Mouse (Mus musculus) forebrain, postnatal 0 days (tissue): ENCODE data around the gene Ccz1. TPM values are rescaled to one million over a fixed set of nuclear protein-coding genes. Genes with fewer than 3 reads are reported as not detected.
A peak's percentile ranks its signal among the peaks of the same experiment; 100 is the strongest.
"Not testable (repeated sequence)": the region's sequence is repeated elsewhere in the genome, so short reads cannot be mapped to it uniquely, and the experiment has no call there.

Experiments
- ATAC-seq: fragments of 200-750 bp; cut with Nextera tagmentation; 2 replicates; pipeline ENCODE4 v1.8.0; 2017; ENCODE audit warnings: mild to moderate bottlenecking, moderate library complexity
- DNase-seq: peaks from one replicate; pipeline ENCODE4 v3.0.0-alpha.2; 2015
- H3K27ac ChIP-seq: fragments of 300-500 bp; sonication (generic); 2 replicates; pipeline ENCODE4 v1.5.1; 2014; ENCODE audit warnings: low read depth, mild to moderate bottlenecking, antibody characterized with exemption, low read length, moderate library complexity, mixed read lengths
- H3K27me3 ChIP-seq: fragments of 300-500 bp; sonication (generic); 2 replicates; pipeline ENCODE4 v1.6.1; 2014; ENCODE audit warnings: mild to moderate bottlenecking, low read length, mixed read lengths; ENCODE audit not compliant: insufficient read depth
- H3K36me3 ChIP-seq: fragments of 300-500 bp; sonication (generic); 2 replicates; pipeline ENCODE4 v1.6.1; 2014; ENCODE audit warnings: mild to moderate bottlenecking, moderate library complexity; ENCODE audit not compliant: insufficient read depth
- H3K4me1 ChIP-seq: fragments of 300-500 bp; sonication (generic); 2 replicates; pipeline ENCODE4 v1.6.1; 2014; ENCODE audit warnings: antibody characterized with exemption; ENCODE audit not compliant: insufficient read depth
- H3K4me2 ChIP-seq: fragments of 300-500 bp; sonication (generic); 2 replicates; pipeline ENCODE4 v1.6.1; 2014; ENCODE audit warnings: low read depth, mild to moderate bottlenecking, moderate library complexity
- H3K4me3 ChIP-seq: fragments of 300-500 bp; sonication (generic); 2 replicates; pipeline ENCODE4 v1.5.1; 2014; ENCODE audit warnings: low read depth, low read length, mixed read lengths
- H3K9ac ChIP-seq: fragments of 300-500 bp; sonication (generic); 2 replicates; pipeline ENCODE4 v1.6.1; 2014; ENCODE audit warnings: mild to moderate bottlenecking
- H3K9me3 ChIP-seq: fragments of 300-500 bp; sonication (generic); 2 replicates; pipeline ENCODE4 v1.6.1; 2016; ENCODE audit warnings: low read length
- CTCF ChIP-seq: sonication (generic); IDR thresholded peaks from 2 replicates; pipeline ENCODE4 v1.5.1; 2016; ENCODE audit warnings: antibody characterized with exemption, control low read depth, low read depth
- WGBS: fragments of 180-500 bp; shearing (Covaris S2); extraction: QIAGEN DNeasy Blood & Tissue Kit; methylation state at CpG from one replicate; pipeline ENCODE4 v1.1.7; 2014; 5-methylcytosine and 5-hydroxymethylcytosine counted together
- polyA plus RNA-seq: library from polyadenylated mRNA; unstranded; fragments of >200 nt; fragmentation: Nextera tagmentation; extraction: Ambion mirVana; gene quantifications from 2 replicates; pipeline ENCODE4 v1.2.1, GENCODE M21; 2015
- total RNA-seq: library from RNA; depleted of rRNA; stranded (reverse); fragments of >200 nt; gene quantifications from 2 replicates; pipeline ENCODE4 v1.2.3, GENCODE M21; 2014

The Ccz1 gene
- total and polyA plus RNA-seq, 2 experiments from 2014 or later = 80.4 to 80.5 TPM

- Histone ChIP-seq H3K9me3 (no peaks in the 10 kb centered on the region), H3K9ac (no peak within 1 kb of the TSS), H3K4me1 (no peaks in the 10 kb centered on the region), H3K36me3 (no peaks in the 10 kb centered on the region), H3K27ac (no peak within 1 kb of the TSS), H3K4me2 (no peak within 1 kb of the TSS), H3K27me3 (no peaks in the 10 kb centered on the region), H3K4me3 (no peak within 1 kb of the TSS)
- DNase-seq = no peak
- TF ChIP-seq CTCF = no peak
- no peak for ATAC-seq
- WGBS = 79% methylated on average over 11 of the region's 11 CpGs
Measured at GRCm38 (mm10) chr5:144026620-144027263, 12.1 kb upstream of the Ccz1 start, which contains the start of gene Ocm. TSS of gene Ocm (minus strand) at chr5:144026670.

GRCm38 (mm10) chr5:144015845-144016244, 1.2 kb upstream of the Ccz1 start:
- WGBS = 93% methylated on average over 9 of the region's 9 CpGs
- Histone ChIP-seq H3K4me1 (no peaks in the 10 kb centered on the region), H3K9ac (no peak overlapping the region), H3K9me3 (no peaks in the 10 kb centered on the region), H3K4me3 (no peak overlapping the region), H3K36me3 (peaks cover 18% of the 10 kb centered on the region), H3K4me2 (no peak overlapping the region), H3K27me3 (no peaks in the 10 kb centered on the region), H3K27ac (no peak overlapping the region)
- DNase-seq (no peak), ATAC-seq (no peak)
- no peak for TF ChIP-seq CTCF

- H3K36me3 ChIP-seq = peaks cover 23% of the 10 kb centered on the region
- DNase-seq = no peak
- no peak for ATAC-seq
- H3K27me3 ChIP-seq = no peaks in the 10 kb centered on the region
- H3K9me3 ChIP-seq = no peaks in the 10 kb centered on the region
- no peak overlapping the region for H3K27ac ChIP-seq
- H3K4me1 ChIP-seq = no peaks in the 10 kb centered on the region
- H3K4me2 ChIP-seq = peak overlapping the region; percentile 51; the same call in 1 of the 2 replicates
- TF ChIP-seq CTCF = no peak
- no peak overlapping the region for H3K9ac ChIP-seq
- 82% methylated on average over 3 of the region's 3 CpGs for WGBS
- H3K4me3 ChIP-seq = peak overlapping the region; percentile 97; the same call in 1 of the 2 replicates
Measured at GRCm38 (mm10) chr5:144015312-144015650, 604 bp upstream of the Ccz1 start.

GRCm38 (mm10) chr5:144013366-144014134, 1.1 kb downstream of the Ccz1 start:
- Histone ChIP-seq H3K4me3 (peak overlapping the region; percentile 97), H3K36me3 (peaks cover 38% of the 10 kb centered on the region), H3K4me2 (peak overlapping the region; percentile 51)
- H3K9me3 ChIP-seq, DNase-seq, H3K27me3 ChIP-seq, H3K4me1 ChIP-seq, H3K9ac ChIP-seq, ATAC-seq, H3K27ac ChIP-seq: not testable (repeated sequence)
- 70% methylated on average over 12 of the region's 13 CpGs for WGBS

DNA sequence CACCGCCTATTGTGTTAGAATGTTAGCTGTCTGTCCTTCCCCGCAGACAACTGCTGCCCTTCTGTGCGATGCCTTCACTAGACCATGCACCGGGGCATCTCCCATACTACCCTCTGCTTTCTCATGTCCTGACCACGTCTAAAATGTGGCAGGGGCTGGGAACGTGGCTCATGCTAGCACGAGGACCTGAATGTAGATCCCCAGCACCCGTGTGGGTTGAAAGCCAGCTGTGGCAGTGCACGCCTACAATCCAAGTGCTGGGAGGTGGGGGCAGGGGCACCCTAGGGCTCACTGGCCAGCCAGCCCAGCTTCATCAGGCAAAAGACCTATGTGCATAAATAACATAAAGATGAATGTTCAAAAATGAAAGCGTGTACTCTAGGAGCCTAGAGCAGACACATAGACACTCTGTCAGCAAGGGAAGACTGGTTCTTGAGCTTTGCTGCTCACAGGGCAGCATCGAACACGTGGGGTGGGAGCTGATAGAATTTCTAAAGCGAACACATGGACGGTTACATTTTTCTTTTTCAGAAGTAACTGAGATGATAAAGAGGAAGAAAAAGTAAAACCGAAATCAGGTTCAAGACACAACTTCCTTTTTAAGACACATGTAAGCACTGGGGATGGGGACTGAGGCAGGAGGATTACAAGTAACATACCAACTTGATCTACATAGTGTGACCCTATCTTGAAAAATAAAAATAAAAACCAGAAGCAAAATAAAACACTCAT, 12.1 kb downstream of the Ccz1 start:
- TF ChIP-seq CTCF = no peak
- no peaks in the 10 kb centered on the region for H3K4me1 ChIP-seq
- DNase-seq (no peak), ATAC-seq (no peak)
- no peak overlapping the region for H3K27ac ChIP-seq
- WGBS = 94% methylated on average over 15 of the region's 15 CpGs
- H3K9me3 ChIP-seq = no peaks in the 10 kb centered on the region
- no peak overlapping the region for H3K9ac ChIP-seq
- H3K4me3 ChIP-seq = no peak overlapping the region
- no peak overlapping the region for H3K4me2 ChIP-seq
- H3K27me3 ChIP-seq = no peaks in the 10 kb centered on the region
- H3K36me3 ChIP-seq = peaks cover 74% of the 10 kb centered on the region

- peak; percentile 47 for TF ChIP-seq CTCF
- DNase-seq (no peak), ATAC-seq (no peak)
- no peak overlapping the region for H3K27ac ChIP-seq
- H3K4me2 ChIP-seq = no peak overlapping the region
- H3K4me1 ChIP-seq = no peaks in the 10 kb centered on the region
- no peaks in the 10 kb centered on the region for H3K27me3 ChIP-seq
- H3K36me3 ChIP-seq = peaks cover 82% of the 10 kb centered on the region
- no peak overlapping the region for H3K9ac ChIP-seq
- no peak overlapping the region for H3K4me3 ChIP-seq
- 87% methylated on average over 1 of the region's 1 CpGs for WGBS
- no peaks in the 10 kb centered on the region for H3K9me3 ChIP-seq
Measured at GRCm38 (mm10) chr5:143999409-143999808, 15.3 kb downstream of the Ccz1 start.
